Mouse (Mus musculus): ENCODE measurements around the gene Sdc3. TPM values are rescaled to one million over a fixed set of nuclear protein-coding genes. Genes with fewer than 3 reads are reported as not detected.

The Sdc3 gene
- total and polyA plus RNA-seq, 2 experiments from 2014 or later, result 9.4 to 44.2 TPM

DNA sequence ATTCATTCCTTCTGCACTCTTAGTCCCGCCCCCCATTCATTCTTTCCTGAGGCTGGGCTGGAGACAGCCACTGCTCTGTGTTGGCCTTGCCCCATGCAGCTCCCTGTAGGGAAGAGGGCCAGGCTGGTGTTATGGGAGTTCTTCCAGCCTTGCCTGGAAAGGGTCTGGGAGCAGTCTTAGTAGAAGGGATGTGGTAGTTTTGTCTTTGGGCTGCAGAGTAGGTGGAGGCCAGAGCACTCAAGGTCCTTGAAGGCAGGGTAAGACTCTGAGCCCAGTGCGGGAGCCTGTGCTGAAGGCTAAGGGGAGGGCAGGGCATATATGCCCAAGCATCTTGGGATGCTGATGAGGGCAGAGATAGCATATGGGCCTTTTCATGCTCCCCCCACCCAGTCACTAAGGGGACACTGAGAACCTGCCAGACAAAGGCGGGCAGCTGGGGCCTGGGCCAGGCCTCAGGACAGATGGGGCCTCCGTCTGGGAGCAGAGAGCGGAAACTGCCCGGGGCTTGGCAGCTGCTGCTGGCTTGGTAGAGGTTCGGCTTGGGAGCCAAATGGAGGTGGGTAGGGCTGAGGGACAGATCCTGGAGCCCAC lies 12.5 kb downstream of the Sdc3 start:
- 50% methylated on average over 7 of the region's 7 CpGs for WGBS
- TF ChIP-seq CTCF (IDR thresholded peaks at IDR 0.05; ENCODE audit: low read depth), result no peak
- no peak for TF ChIP-seq EP300 (IDR thresholded peaks at IDR 0.05; ENCODE audit: low read depth)
- DNase-seq (ENCODE audit: low spot score) (no peak), ATAC-seq (ENCODE audit: insufficient read depth, low read depth) (no peak)
- Histone ChIP-seq H3K9me3 (replicated peaks; ENCODE audit: control insufficient read depth, low read length) (no peaks in the 10 kb centered on the region), H3K4me2 (ENCODE audit: low read depth, low read length) (no peak overlapping the region), H3K36me3 (replicated peaks; ENCODE audit: control insufficient read depth, insufficient read depth, low read length) (no peaks in the 10 kb centered on the region), H3K9ac (replicated peaks; ENCODE audit: low read depth, low read length) (0 out of 2 replicates have a peak overlapping the region, but pooled peaks have one; percentile 6), H3K27ac (ENCODE audit: low read depth) (peak overlapping the region; percentile 28; the same call in 1 of the 2 replicates), H3K4me1 (ENCODE audit: control insufficient read depth, insufficient read depth) (peaks cover 11% of the 10 kb centered on the region; the same call in 1 of the 2 replicates), H3K27me3 (ENCODE audit: control insufficient read depth, insufficient read depth, low read length) (no peaks in the 10 kb centered on the region), H3K4me3 (ENCODE audit: low read depth, low read length) (no peak overlapping the region)

DNA sequence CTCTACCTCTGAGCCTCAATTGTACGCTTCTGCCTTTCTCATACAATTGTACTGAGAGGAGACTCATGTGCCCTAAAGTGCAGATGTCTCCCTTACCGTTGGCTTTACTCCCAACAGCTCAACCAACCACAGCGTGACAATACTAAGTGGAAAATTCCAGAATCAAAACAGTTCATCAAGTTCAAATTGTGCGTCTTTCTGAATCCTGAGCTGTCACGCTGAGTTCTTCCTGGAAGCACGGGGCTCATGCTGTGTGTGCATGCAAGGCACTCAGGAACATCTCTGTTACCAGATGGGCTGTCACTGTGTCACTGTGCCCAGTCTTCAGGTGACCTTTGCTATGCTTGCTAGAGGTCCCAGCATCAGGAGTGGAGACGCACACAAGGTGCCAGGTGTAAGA lies 13.4 kb downstream of the Sdc3 start:
- H3K4me3 ChIP-seq (ENCODE audit: low read depth, low read length), result no peak overlapping the region
- no peak overlapping the region for H3K9ac ChIP-seq (replicated peaks; ENCODE audit: low read depth, low read length)
- H3K4me1 ChIP-seq (ENCODE audit: control insufficient read depth, insufficient read depth), result peaks cover 10% of the 10 kb centered on the region; the same call in 1 of the 2 replicates
- WGBS, result 69% methylated on average over 7 of the region's 7 CpGs
- H3K4me2 ChIP-seq (ENCODE audit: low read depth, low read length), result no peak overlapping the region
- no peaks in the 10 kb centered on the region for H3K9me3 ChIP-seq (replicated peaks; ENCODE audit: control insufficient read depth, low read length)
- H3K27ac ChIP-seq (ENCODE audit: low read depth), result no peak overlapping the region
- DNase-seq (ENCODE audit: low spot score) (no peak), ATAC-seq (ENCODE audit: insufficient read depth, low read depth) (no peak)
- no peaks in the 10 kb centered on the region for H3K36me3 ChIP-seq (replicated peaks; ENCODE audit: control insufficient read depth, insufficient read depth, low read length)
- no peaks in the 10 kb centered on the region for H3K27me3 ChIP-seq (ENCODE audit: control insufficient read depth, insufficient read depth, low read length)
- TF ChIP-seq CTCF (IDR thresholded peaks at IDR 0.05; ENCODE audit: low read depth) (no peak), EP300 (IDR thresholded peaks at IDR 0.05; ENCODE audit: low read depth) (no peak)

DNA sequence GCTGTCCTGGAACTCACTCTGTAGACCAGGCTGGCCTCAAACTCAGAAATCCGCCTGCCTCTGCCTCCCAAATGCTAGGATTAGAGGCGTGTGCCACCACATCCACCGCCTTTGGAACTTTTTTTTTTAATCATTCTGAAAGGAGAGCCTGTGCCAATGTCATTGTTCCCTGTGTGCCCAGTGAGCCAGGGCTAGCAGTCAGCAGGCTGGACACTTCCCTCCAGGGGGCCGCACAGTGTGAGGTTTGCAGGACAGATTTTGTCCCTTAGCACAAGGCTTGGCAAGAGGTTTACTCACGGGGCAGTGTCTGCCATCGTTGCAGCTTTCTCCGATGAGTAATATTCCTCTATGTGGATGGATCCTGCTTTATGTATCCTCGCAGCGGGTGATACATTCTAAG lies 14.4 kb downstream of the Sdc3 start:
- Histone ChIP-seq H3K4me3 (ENCODE audit: low read depth, low read length) (no peak overlapping the region), H3K9ac (replicated peaks; ENCODE audit: low read depth, low read length) (no peak overlapping the region), H3K4me1 (ENCODE audit: control insufficient read depth, insufficient read depth) (peaks cover 7% of the 10 kb centered on the region; the same call in 1 of the 2 replicates), H3K9me3 (replicated peaks; ENCODE audit: control insufficient read depth, low read length) (no peaks in the 10 kb centered on the region), H3K4me2 (ENCODE audit: low read depth, low read length) (no peak overlapping the region), H3K27ac (ENCODE audit: low read depth) (no peak overlapping the region), H3K36me3 (replicated peaks; ENCODE audit: control insufficient read depth, insufficient read depth, low read length) (no peaks in the 10 kb centered on the region), H3K27me3 (ENCODE audit: control insufficient read depth, insufficient read depth, low read length) (no peaks in the 10 kb centered on the region)
- TF ChIP-seq CTCF (IDR thresholded peaks at IDR 0.05; ENCODE audit: low read depth) (no peak), EP300 (IDR thresholded peaks at IDR 0.05; ENCODE audit: low read depth) (no peak)
- DNase-seq (ENCODE audit: low spot score) (no peak), ATAC-seq (ENCODE audit: insufficient read depth, low read depth) (no peak)
- WGBS, result 86% methylated on average over 9 of the region's 9 CpGs

DNA sequence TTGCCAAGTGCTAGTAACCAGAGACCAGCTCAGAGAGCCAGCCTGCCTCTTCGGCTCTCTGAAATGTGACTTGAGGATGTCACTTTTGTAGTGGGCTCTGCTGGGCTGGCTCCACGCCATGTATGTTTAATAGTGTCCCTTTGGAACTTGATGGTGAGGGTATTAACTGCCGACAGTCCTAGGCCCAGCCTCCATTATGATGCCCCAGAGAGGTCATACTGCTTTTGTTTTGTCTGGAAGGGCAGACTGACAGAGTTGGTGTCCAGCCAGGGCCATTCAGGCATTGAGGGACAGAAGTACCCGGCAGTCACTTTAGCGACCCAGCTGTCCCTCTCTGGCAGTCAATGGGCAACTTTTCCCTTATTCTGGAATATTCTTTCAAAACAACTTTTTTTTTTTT lies 17.4 kb downstream of the Sdc3 start:
- no peaks in the 10 kb centered on the region for H3K36me3 ChIP-seq (replicated peaks; ENCODE audit: control insufficient read depth, insufficient read depth, low read length)
- H3K4me3 ChIP-seq (ENCODE audit: low read depth, low read length), result no peak overlapping the region
- H3K4me1 ChIP-seq (ENCODE audit: control insufficient read depth, insufficient read depth), result peaks cover 6% of the 10 kb centered on the region; the same call in 1 of the 2 replicates
- no peaks in the 10 kb centered on the region for H3K27me3 ChIP-seq (ENCODE audit: control insufficient read depth, insufficient read depth, low read length)
- WGBS, result 50% methylated on average over 5 of the region's 5 CpGs
- no peak overlapping the region for H3K27ac ChIP-seq (ENCODE audit: low read depth)
- DNase-seq (ENCODE audit: low spot score) (no peak), ATAC-seq (ENCODE audit: insufficient read depth, low read depth) (no peak)
- TF ChIP-seq CTCF (IDR thresholded peaks at IDR 0.05; ENCODE audit: low read depth) (no peak), EP300 (IDR thresholded peaks at IDR 0.05; ENCODE audit: low read depth) (no peak)
- no peak overlapping the region for H3K9ac ChIP-seq (replicated peaks; ENCODE audit: low read depth, low read length)
- no peak overlapping the region for H3K4me2 ChIP-seq (ENCODE audit: low read depth, low read length)
- H3K9me3 ChIP-seq (replicated peaks; ENCODE audit: control insufficient read depth, low read length), result no peaks in the 10 kb centered on the region

DNA sequence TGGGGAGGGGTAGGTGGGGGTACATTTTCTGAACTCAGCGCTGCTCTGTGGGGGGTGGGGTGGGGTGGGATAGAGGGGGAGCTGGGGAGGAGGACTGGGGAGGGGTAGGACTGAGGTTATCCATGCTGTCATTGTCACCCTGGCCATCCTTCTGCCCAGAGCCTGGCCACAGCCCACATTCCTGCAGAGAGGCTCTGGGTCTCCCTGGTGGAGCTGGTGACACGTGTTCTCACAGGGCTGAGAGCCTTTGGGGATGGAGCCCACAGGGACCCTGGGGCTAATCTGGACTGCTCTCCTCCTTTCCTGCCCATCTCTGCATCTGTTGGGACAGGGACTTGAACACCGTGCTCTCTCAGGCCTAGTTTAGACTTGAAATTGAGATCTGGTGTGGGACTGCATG lies 18.5 kb downstream of the Sdc3 start:
- no peak for DNase-seq (ENCODE audit: low spot score)
- TF ChIP-seq CTCF (IDR thresholded peaks at IDR 0.05; ENCODE audit: low read depth) (no peak), EP300 (IDR thresholded peaks at IDR 0.05; ENCODE audit: low read depth) (no peak)
- Histone ChIP-seq H3K9ac (replicated peaks; ENCODE audit: low read depth, low read length) (no peak overlapping the region), H3K4me2 (ENCODE audit: low read depth, low read length) (no peak overlapping the region), H3K27ac (ENCODE audit: low read depth) (no peak overlapping the region), H3K4me3 (ENCODE audit: low read depth, low read length) (no peak overlapping the region), H3K27me3 (ENCODE audit: control insufficient read depth, insufficient read depth, low read length) (no peaks in the 10 kb centered on the region), H3K9me3 (replicated peaks; ENCODE audit: control insufficient read depth, low read length) (no peaks in the 10 kb centered on the region), H3K36me3 (replicated peaks; ENCODE audit: control insufficient read depth, insufficient read depth, low read length) (no peaks in the 10 kb centered on the region), H3K4me1 (ENCODE audit: control insufficient read depth, insufficient read depth) (no peaks in the 10 kb centered on the region)
- WGBS, result 63% methylated on average over 3 of the region's 3 CpGs
- ATAC-seq (ENCODE audit: insufficient read depth, low read depth), result no peak

DNA sequence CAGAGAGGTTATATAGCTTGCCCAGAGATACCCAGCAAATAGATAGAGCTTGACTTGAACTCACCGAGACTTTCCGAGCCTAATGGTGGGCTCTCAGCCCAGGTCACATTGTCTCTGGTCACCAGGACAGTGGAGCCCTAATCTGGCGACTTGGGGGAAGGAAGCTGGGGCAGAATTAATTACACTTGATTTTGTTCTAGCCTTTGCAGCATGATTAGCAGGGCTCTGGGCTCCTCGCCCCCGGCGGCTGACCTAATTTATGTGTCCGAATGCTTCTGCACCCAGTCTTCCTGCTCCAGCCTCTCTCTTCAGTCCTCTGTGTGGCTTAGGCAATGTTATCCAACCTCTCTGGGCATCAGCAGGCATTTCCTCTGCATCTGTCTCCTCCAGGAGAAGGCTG lies 19.0 kb downstream of the Sdc3 start:
- Histone ChIP-seq H3K9ac (replicated peaks; ENCODE audit: low read depth, low read length) (no peak overlapping the region), H3K4me1 (ENCODE audit: control insufficient read depth, insufficient read depth) (no peaks in the 10 kb centered on the region), H3K4me2 (ENCODE audit: low read depth, low read length) (no peak overlapping the region), H3K27ac (ENCODE audit: low read depth) (no peak overlapping the region), H3K9me3 (replicated peaks; ENCODE audit: control insufficient read depth, low read length) (no peaks in the 10 kb centered on the region), H3K27me3 (ENCODE audit: control insufficient read depth, insufficient read depth, low read length) (no peaks in the 10 kb centered on the region), H3K36me3 (replicated peaks; ENCODE audit: control insufficient read depth, insufficient read depth, low read length) (no peaks in the 10 kb centered on the region), H3K4me3 (ENCODE audit: low read depth, low read length) (no peak overlapping the region)
- no peak for DNase-seq (ENCODE audit: low spot score)
- no peak for ATAC-seq (ENCODE audit: insufficient read depth, low read depth)
- WGBS, result 72% methylated on average over 7 of the region's 7 CpGs
- TF ChIP-seq CTCF (IDR thresholded peaks at IDR 0.05; ENCODE audit: low read depth), result no peak
- TF ChIP-seq EP300 (IDR thresholded peaks at IDR 0.05; ENCODE audit: low read depth), result no peak
